Mouse (Mus musculus) forebrain, embryonic 14.5 days (tissue): Measurements from ENCODE around the gene Limk2. TPM values are rescaled to one million over a fixed set of nuclear protein-coding genes. Genes with fewer than 3 reads are reported as not detected.
A peak's percentile ranks its signal among the peaks of the same experiment; 100 is the strongest.

ENCODE experiments used
- ATAC-seq: fragments of 200-750 bp; cut with Nextera tagmentation; 2 replicates; pipeline ENCODE4 v1.8.0; 2017; ENCODE audit warnings: mild to moderate bottlenecking, moderate library complexity
- DNase-seq: peaks from one replicate; pipeline ENCODE4 v3.0.0-alpha.2; 2015; ENCODE audit warnings: low spot score
- H3K27ac ChIP-seq: fragments of 300-500 bp; sonication (generic); 2 replicates; pipeline ENCODE4 v1.5.1; 2014; ENCODE audit warnings: low read depth, mild to moderate bottlenecking, control low read depth, low read length, moderate library complexity
- H3K27me3 ChIP-seq: fragments of 300-500 bp; sonication (generic); replicated peaks from 2 replicates; pipeline ENCODE4 v1.6.1; 2014; ENCODE audit warnings: low read length, control low read depth, mixed read lengths; ENCODE audit not compliant: control insufficient read depth, insufficient read depth
- H3K36me3 ChIP-seq: fragments of 300-500 bp; sonication (generic); 2 replicates; pipeline ENCODE4 v1.6.1; 2014; ENCODE audit warnings: low read length, control low read depth; ENCODE audit not compliant: control insufficient read depth, insufficient read depth
- H3K4me1 ChIP-seq: fragments of 300-500 bp; sonication (generic); 2 replicates; pipeline ENCODE4 v1.6.1; 2014; ENCODE audit warnings: antibody characterized with exemption, low read length, control low read depth; ENCODE audit not compliant: control insufficient read depth, insufficient read depth
- H3K4me2 ChIP-seq: fragments of 300-500 bp; sonication (generic); 2 replicates; pipeline ENCODE4 v1.6.1; 2014; ENCODE audit warnings: mild to moderate bottlenecking, control low read depth, low read length
- H3K4me3 ChIP-seq: fragments of 300-500 bp; sonication (generic); 2 replicates; pipeline ENCODE4 v1.5.1; 2014; ENCODE audit warnings: low read depth, low read length, control low read depth
- H3K9ac ChIP-seq: fragments of 300-500 bp; sonication (generic); 2 replicates; pipeline ENCODE4 v1.6.1; 2014; ENCODE audit warnings: mild to moderate bottlenecking, low read length, control low read depth, moderate library complexity
- H3K9me3 ChIP-seq: fragments of 300-500 bp; sonication (generic); replicated peaks from 2 replicates; pipeline ENCODE4 v1.6.1; 2016; ENCODE audit warnings: low read length, control low read depth, mixed read lengths; ENCODE audit not compliant: control insufficient read depth
- whole genome bisulfite sequencing: fragments of 180-500 bp; shearing (Covaris S2); extraction: QIAGEN DNeasy Blood & Tissue Kit; methylation state at CpG from one replicate; pipeline ENCODE4 v1.1.7; 2014; 5-methylcytosine and 5-hydroxymethylcytosine counted together
- polyA plus RNA-seq: library from polyadenylated mRNA; unstranded; fragments of >200 nt; fragmentation: Nextera tagmentation; extraction: Ambion mirVana; gene quantifications from 2 replicates; pipeline ENCODE4 v1.2.1, GENCODE M21; 2014

The Limk2 gene
- polyA plus RNA-seq, 1 experiment from 2014 or later = 88.4 TPM

DNA sequence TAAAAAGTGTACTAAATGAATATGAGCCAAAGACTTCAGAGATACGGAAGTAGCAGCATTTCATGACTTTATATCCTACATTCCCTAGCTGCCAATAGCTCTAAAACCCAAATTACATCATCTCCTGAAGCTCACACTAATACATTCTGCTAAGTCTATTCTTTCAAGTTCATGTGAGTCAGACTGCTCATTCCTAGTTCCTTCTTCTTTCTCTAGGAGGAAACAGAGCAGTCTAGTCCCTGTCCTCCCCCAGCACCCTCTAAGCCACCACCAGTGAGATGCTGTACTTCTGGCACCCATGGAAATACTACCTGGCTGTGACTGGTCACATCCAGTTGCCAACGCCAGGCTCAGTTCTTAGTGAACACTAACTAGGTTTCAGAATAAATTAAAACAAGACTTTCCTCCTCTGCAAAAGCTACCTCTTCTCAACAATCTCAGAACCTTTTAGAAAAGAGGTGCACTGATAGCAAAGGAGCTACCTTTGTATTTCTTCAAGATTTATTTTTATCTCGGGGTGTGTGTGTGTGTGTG lies 18.8 kb upstream of the Limk2 start:
- ATAC-seq = no peak

GRCm38 (mm10) chr11:3422242-3422641 lies 13.3 kb upstream of the Limk2 start:
- Histone ChIP-seq H3K36me3 (peaks cover 59% of the 10 kb centered on the region), H3K9me3 (0 out of 2 replicates have a peak, but pooled peaks cover 2% of the 10 kb centered on the region), H3K4me1 (no peaks in the 10 kb centered on the region), H3K9ac (no peak overlapping the region), H3K4me2 (no peak overlapping the region), H3K27me3 (no peaks in the 10 kb centered on the region), H3K27ac (no peak overlapping the region), H3K4me3 (no peak overlapping the region)
- DNase-seq (no peak), ATAC-seq (no peak)
- WGBS = 87% methylated on average over 4 of the region's 4 CpGs

More for the DNA sequence above, 18.8 kb upstream of the Limk2 start:
- Histone ChIP-seq H3K27me3 (no peaks in the 10 kb centered on the region), H3K9me3 (0 out of 2 replicates have a peak, but pooled peaks cover 2% of the 10 kb centered on the region), H3K4me3 (no peak overlapping the region), H3K4me1 (no peaks in the 10 kb centered on the region), H3K36me3 (peaks cover 35% of the 10 kb centered on the region), H3K27ac (no peak overlapping the region), H3K4me2 (no peak overlapping the region), H3K9ac (no peak overlapping the region)
- 85% methylated on average over 3 of the region's 3 CpGs for WGBS
- no peak for DNase-seq

DNA sequence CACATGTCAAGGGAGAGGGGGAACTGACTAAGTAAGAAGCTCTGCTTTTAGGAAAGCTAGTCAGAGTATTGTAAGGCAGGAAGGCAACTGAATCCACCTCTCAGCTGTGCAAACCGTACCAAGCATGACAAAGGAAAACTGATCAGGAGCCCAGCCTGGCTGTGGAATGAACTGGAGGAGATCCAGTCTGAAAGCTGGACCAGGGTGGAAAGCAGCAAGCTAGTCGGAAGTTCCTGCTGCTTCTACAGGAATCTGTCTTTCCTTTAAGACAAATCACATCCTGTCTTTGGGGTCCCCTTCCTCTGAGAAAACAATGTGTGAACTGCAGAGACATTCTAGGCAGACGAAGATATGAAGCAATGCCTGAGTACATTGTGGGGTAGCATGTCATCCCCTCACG lies 9.8 kb upstream of the Limk2 start:
- no peak overlapping the region for H3K4me2 ChIP-seq
- H3K4me3 ChIP-seq = no peak overlapping the region
- no peak overlapping the region for H3K9ac ChIP-seq
- no peaks in the 10 kb centered on the region for H3K27me3 ChIP-seq
- DNase-seq (no peak), ATAC-seq (no peak)
- WGBS = 90% methylated on average over 4 of the region's 4 CpGs
- H3K4me1 ChIP-seq = no peaks in the 10 kb centered on the region
- H3K36me3 ChIP-seq = peaks cover 54% of the 10 kb centered on the region
- H3K9me3 ChIP-seq = 0 out of 2 replicates have a peak, but pooled peaks cover 2% of the 10 kb centered on the region
- no peak overlapping the region for H3K27ac ChIP-seq

GRCm38 (mm10) chr11:3417795-3418194 lies 8.8 kb upstream of the Limk2 start:
- no peak for DNase-seq
- Histone ChIP-seq H3K4me1 (no peaks in the 10 kb centered on the region), H3K36me3 (peaks cover 46% of the 10 kb centered on the region), H3K9ac (no peak overlapping the region), H3K4me3 (no peak overlapping the region), H3K27me3 (no peaks in the 10 kb centered on the region), H3K4me2 (no peak overlapping the region), H3K27ac (no peak overlapping the region), H3K9me3 (no peaks in the 10 kb centered on the region)
- WGBS = 87% methylated on average over 6 of the region's 6 CpGs
- ATAC-seq = no peak

DNA sequence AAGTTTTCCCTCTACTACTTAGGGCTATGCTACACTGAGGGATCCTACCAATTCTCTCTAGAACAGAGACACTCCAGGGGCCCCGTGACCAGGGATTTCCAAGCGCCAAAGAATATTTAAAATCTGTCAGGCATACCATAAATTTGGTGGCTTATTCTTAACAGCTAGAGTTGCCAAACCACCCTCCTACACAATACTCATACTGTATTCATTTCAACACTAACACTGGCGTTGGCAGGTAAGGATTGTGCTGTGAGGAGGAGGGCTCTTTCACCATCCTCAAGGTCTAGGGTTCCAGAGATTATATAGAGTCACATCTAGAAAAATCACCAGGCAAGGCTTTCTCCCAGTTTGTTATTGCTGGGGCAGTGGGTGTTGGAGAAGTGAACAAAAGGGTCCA lies 7.4 kb upstream of the Limk2 start:
- Histone ChIP-seq H3K4me2 (no peak overlapping the region), H3K9ac (no peak overlapping the region), H3K27me3 (no peaks in the 10 kb centered on the region), H3K4me3 (no peak overlapping the region), H3K27ac (no peak overlapping the region), H3K4me1 (no peaks in the 10 kb centered on the region), H3K36me3 (peaks cover 43% of the 10 kb centered on the region), H3K9me3 (no peaks in the 10 kb centered on the region)
- WGBS = 88% methylated on average over 3 of the region's 3 CpGs
- ATAC-seq (no peak), DNase-seq (no peak)

DNA sequence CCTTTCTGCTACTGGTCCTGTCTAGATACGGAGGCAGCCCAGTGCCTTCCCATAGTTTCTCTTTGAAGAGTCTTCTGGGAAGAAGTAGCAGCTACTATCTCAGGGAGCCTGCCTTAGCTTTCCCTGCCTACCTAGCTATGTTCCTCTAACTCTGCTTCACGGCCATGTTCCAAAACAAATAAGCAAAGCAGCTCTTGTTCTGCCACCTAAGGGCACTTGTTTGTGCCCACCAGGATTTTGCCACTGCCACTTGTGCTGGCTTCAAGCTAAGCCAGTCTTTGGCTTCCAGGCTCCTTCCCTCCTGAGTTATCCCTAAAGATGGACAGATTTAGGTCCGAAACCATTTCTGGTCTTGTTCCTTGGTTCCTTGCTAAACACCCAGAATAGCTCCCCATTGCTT lies 3.1 kb upstream of the Limk2 start:
- ATAC-seq = no peak
- Histone ChIP-seq H3K27ac (no peak overlapping the region), H3K4me1 (peaks cover 5% of the 10 kb centered on the region), H3K9me3 (no peaks in the 10 kb centered on the region), H3K27me3 (no peaks in the 10 kb centered on the region), H3K4me3 (no peak overlapping the region), H3K36me3 (peaks cover 18% of the 10 kb centered on the region), H3K4me2 (no peak overlapping the region), H3K9ac (no peak overlapping the region)
- DNase-seq = no peak
- WGBS = 79% methylated on average over 3 of the region's 3 CpGs

DNA sequence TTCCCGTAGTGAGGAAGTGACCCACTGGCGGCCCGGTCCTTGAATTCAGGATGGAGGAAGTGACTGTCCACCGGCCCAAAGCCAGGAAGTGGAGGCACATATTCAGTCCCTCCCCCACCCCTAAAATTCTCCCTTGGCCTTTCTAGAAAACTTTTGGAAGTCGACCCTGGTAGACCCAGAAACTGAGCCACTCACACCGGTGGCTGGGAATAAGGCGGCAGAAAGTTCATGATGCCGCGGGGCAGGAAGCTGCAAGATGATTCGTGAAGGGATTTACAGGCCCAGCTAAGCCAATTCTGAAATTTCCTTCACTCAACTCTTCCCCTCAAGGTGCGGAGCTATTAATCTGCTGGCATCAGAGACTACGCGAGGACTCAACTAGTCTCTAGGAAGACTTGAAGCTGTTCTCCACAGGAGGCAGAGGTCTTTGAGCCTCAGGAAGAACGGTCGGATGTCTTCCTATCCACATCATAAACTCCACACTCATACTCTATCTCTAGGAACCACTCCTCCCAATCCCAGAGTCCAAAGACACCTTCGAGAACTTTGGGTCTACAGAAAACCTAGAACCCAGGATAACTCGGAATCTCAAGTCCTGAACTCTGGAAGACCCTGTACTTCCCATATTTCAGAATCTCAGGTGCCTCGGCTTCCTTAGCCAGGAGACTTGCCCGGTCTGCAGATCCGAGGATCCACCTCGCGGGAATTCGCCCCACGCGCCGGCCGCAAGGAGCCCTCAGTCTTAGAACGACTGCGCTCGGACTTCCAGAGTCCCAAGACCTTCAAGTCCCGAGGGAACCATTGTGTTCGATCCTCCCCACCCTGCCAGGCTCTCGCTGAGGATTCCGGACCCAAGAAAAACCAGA lies 625 bp downstream of the Limk2 start:
- Histone ChIP-seq H3K36me3 (no peaks in the 10 kb centered on the region), H3K27ac (no peak overlapping the region), H3K4me1 (peaks cover 5% of the 10 kb centered on the region), H3K27me3 (no peaks in the 10 kb centered on the region), H3K4me3 (peak overlapping the region; percentile 56), H3K9ac (peak overlapping the region; percentile 75), H3K4me2 (peak overlapping the region; percentile 65), H3K9me3 (no peaks in the 10 kb centered on the region)
- DNase-seq (no peak), ATAC-seq (no peak; the same call in none of the 2 replicates)
- WGBS = 7% methylated on average over 34 of the region's 34 CpGs

DNA sequence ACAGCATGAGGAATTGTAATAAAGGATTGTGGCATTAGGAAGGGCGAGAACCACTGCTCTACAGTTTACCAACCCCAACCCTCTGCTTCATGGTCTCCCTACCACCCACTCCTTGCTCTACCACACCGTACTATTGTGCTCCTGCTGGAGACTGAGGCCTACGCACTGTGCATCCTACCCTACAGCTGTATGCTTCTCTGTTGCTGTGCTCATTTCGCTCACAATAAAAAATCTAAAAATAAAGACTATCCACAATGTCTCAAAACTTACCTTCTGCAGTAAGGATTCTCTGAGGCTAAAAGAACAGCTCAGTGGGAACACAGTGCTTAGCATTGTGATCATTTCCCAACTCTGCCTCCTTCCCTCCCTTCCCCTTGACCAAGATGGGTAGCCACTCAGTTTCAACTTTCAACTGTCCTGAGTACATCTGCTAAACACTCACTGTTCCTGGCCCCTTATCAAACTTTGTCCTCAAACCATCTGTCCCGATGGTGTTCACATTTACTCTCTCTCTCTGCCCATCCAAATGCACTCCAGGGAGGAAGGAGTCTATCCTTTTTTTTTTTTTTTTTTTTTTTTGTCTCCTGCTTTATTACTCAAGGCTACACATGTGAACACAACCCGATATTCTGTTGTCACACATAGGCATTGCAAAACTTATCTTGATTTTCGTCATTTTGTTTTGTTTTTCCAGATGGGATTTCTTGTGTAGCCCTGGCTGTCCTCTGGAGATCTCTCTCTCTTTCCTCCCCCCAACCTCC lies 4.5 kb downstream of the Limk2 start:
- no peak for DNase-seq
- H3K36me3 ChIP-seq = no peaks in the 10 kb centered on the region
- no peaks in the 10 kb centered on the region for H3K27me3 ChIP-seq
- no peak overlapping the region for H3K4me2 ChIP-seq
- no peaks in the 10 kb centered on the region for H3K9me3 ChIP-seq
- H3K9ac ChIP-seq = no peak overlapping the region
- no peak overlapping the region for H3K27ac ChIP-seq
- no peak overlapping the region for H3K4me3 ChIP-seq
- H3K4me1 ChIP-seq = peaks cover 5% of the 10 kb centered on the region
- ATAC-seq = no peak
- 90% methylated on average over 7 of the region's 7 CpGs for WGBS
